Mouse (Mus musculus): ENCODE data around the gene Prkg1. TPM values are rescaled to one million over a fixed set of nuclear protein-coding genes. Genes with fewer than 3 reads are reported as not detected.

Prkg1 gene
- polyA plus RNA-seq, 1 experiment from 2014 or later: 0.74 TPM

GRCm38 (mm10) chr19:31713321-31713720 is 51.5 kb downstream of the Prkg1 start:
- H3K27me3 ChIP-seq (ENCODE audit: insufficient read depth, low read length): no peaks in the 10 kb centered on the region
- H3K9me3 ChIP-seq (ENCODE audit: low read length): no peaks in the 10 kb centered on the region
- H3K4me1 ChIP-seq (ENCODE audit: insufficient read depth): no peaks in the 10 kb centered on the region
- TF ChIP-seq CTCF (IDR thresholded peaks at IDR 0.05; ENCODE audit: low read depth) (no peak), EP300 (IDR thresholded peaks at IDR 0.05; ENCODE audit: low read depth) (no peak)
- H3K9ac ChIP-seq (replicated peaks): no peak overlapping the region
- ATAC-seq (no peak), DNase-seq (no peak)
- no peaks in the 10 kb centered on the region for H3K36me3 ChIP-seq (replicated peaks; ENCODE audit: insufficient read depth, low read length)
- WGBS (ENCODE audit: insufficient replicate concordance): 64% methylated on average over 4 of the region's 4 CpGs
- no peak overlapping the region for H3K4me2 ChIP-seq (ENCODE audit: low read depth, low read length)
- no peak overlapping the region for H3K4me3 ChIP-seq (ENCODE audit: low read depth, low read length)
- no peak overlapping the region for H3K27ac ChIP-seq (ENCODE audit: low read depth)

GRCm38 (mm10) chr19:31710336-31710735 is 54.5 kb downstream of the Prkg1 start:
- WGBS (ENCODE audit: insufficient replicate concordance): 77% methylated on average over 4 of the region's 4 CpGs
- ATAC-seq: no peak
- H3K27me3 ChIP-seq (ENCODE audit: insufficient read depth, low read length): no peaks in the 10 kb centered on the region
- H3K9ac ChIP-seq (replicated peaks): no peak overlapping the region
- no peaks in the 10 kb centered on the region for H3K9me3 ChIP-seq (ENCODE audit: low read length)
- no peak overlapping the region for H3K4me3 ChIP-seq (ENCODE audit: low read depth, low read length)
- TF ChIP-seq CTCF (IDR thresholded peaks at IDR 0.05; ENCODE audit: low read depth) (no peak), EP300 (IDR thresholded peaks at IDR 0.05; ENCODE audit: low read depth) (no peak)
- no peak overlapping the region for H3K27ac ChIP-seq (ENCODE audit: low read depth)
- H3K4me1 ChIP-seq (ENCODE audit: insufficient read depth): no peaks in the 10 kb centered on the region
- DNase-seq: no peak
- no peak overlapping the region for H3K4me2 ChIP-seq (ENCODE audit: low read depth, low read length)
- no peaks in the 10 kb centered on the region for H3K36me3 ChIP-seq (replicated peaks; ENCODE audit: insufficient read depth, low read length)

GRCm38 (mm10) chr19:31703991-31704390 is 60.8 kb downstream of the Prkg1 start:
- Histone ChIP-seq H3K9me3 (ENCODE audit: low read length) (no peaks in the 10 kb centered on the region), H3K4me2 (ENCODE audit: low read depth, low read length) (no peak overlapping the region), H3K36me3 (replicated peaks; ENCODE audit: insufficient read depth, low read length) (no peaks in the 10 kb centered on the region), H3K4me3 (ENCODE audit: low read depth, low read length) (no peak overlapping the region), H3K4me1 (ENCODE audit: insufficient read depth) (no peaks in the 10 kb centered on the region), H3K27ac (ENCODE audit: low read depth) (no peak overlapping the region), H3K9ac (replicated peaks) (no peak overlapping the region), H3K27me3 (ENCODE audit: insufficient read depth, low read length) (no peaks in the 10 kb centered on the region)
- DNase-seq (no peak), ATAC-seq (no peak)
- TF ChIP-seq EP300 (IDR thresholded peaks at IDR 0.05; ENCODE audit: low read depth): no peak
- peak; percentile 28 for TF ChIP-seq CTCF (IDR thresholded peaks at IDR 0.05; ENCODE audit: low read depth)

GRCm38 (mm10) chr19:31698916-31699315 is 65.9 kb downstream of the Prkg1 start:
- no peaks in the 10 kb centered on the region for H3K9me3 ChIP-seq (ENCODE audit: low read length)
- H3K36me3 ChIP-seq (replicated peaks; ENCODE audit: insufficient read depth, low read length): no peaks in the 10 kb centered on the region
- no peak overlapping the region for H3K9ac ChIP-seq (replicated peaks)
- 62% methylated on average over 6 of the region's 6 CpGs for WGBS (ENCODE audit: insufficient replicate concordance)
- DNase-seq (no peak), ATAC-seq (no peak)
- no peaks in the 10 kb centered on the region for H3K27me3 ChIP-seq (ENCODE audit: insufficient read depth, low read length)
- no peak overlapping the region for H3K27ac ChIP-seq (ENCODE audit: low read depth)
- TF ChIP-seq CTCF (IDR thresholded peaks at IDR 0.05; ENCODE audit: low read depth) (no peak), EP300 (IDR thresholded peaks at IDR 0.05; ENCODE audit: low read depth) (no peak)
- no peak overlapping the region for H3K4me3 ChIP-seq (ENCODE audit: low read depth, low read length)
- H3K4me2 ChIP-seq (ENCODE audit: low read depth, low read length): no peak overlapping the region
- H3K4me1 ChIP-seq (ENCODE audit: insufficient read depth): no peaks in the 10 kb centered on the region

GRCm38 (mm10) chr19:31680821-31681220 is 84.0 kb downstream of the Prkg1 start:
- no peak overlapping the region for H3K9ac ChIP-seq (replicated peaks)
- ATAC-seq (no peak), DNase-seq (no peak)
- H3K4me2 ChIP-seq (ENCODE audit: low read depth, low read length): no peak overlapping the region
- no peaks in the 10 kb centered on the region for H3K27me3 ChIP-seq (ENCODE audit: insufficient read depth, low read length)
- no peaks in the 10 kb centered on the region for H3K4me1 ChIP-seq (ENCODE audit: insufficient read depth)
- H3K9me3 ChIP-seq (ENCODE audit: low read length): no peaks in the 10 kb centered on the region
- no peak overlapping the region for H3K27ac ChIP-seq (ENCODE audit: low read depth)
- H3K36me3 ChIP-seq (replicated peaks; ENCODE audit: insufficient read depth, low read length): no peaks in the 10 kb centered on the region
- WGBS (ENCODE audit: insufficient replicate concordance): 25% methylated on average over 1 of the region's 1 CpGs
- TF ChIP-seq EP300 (IDR thresholded peaks at IDR 0.05; ENCODE audit: low read depth) (no peak), CTCF (IDR thresholded peaks at IDR 0.05; ENCODE audit: low read depth) (peak; percentile 48)
- no peak overlapping the region for H3K4me3 ChIP-seq (ENCODE audit: low read depth, low read length)

GRCm38 (mm10) chr19:31678324-31678723 is 86.5 kb downstream of the Prkg1 start:
- DNase-seq (no peak), ATAC-seq (no peak)
- H3K4me3 ChIP-seq (ENCODE audit: low read depth, low read length): no peak overlapping the region
- WGBS (ENCODE audit: insufficient replicate concordance): 37% methylated on average over 5 of the region's 5 CpGs
- H3K27ac ChIP-seq (ENCODE audit: low read depth): no peak overlapping the region
- no peak overlapping the region for H3K9ac ChIP-seq (replicated peaks)
- no peaks in the 10 kb centered on the region for H3K36me3 ChIP-seq (replicated peaks; ENCODE audit: insufficient read depth, low read length)
- no peaks in the 10 kb centered on the region for H3K4me1 ChIP-seq (ENCODE audit: insufficient read depth)
- no peaks in the 10 kb centered on the region for H3K27me3 ChIP-seq (ENCODE audit: insufficient read depth, low read length)
- H3K4me2 ChIP-seq (ENCODE audit: low read depth, low read length): no peak overlapping the region
- no peaks in the 10 kb centered on the region for H3K9me3 ChIP-seq (ENCODE audit: low read length)
- TF ChIP-seq EP300 (IDR thresholded peaks at IDR 0.05; ENCODE audit: low read depth) (no peak), CTCF (IDR thresholded peaks at IDR 0.05; ENCODE audit: low read depth) (peak; percentile 35)

GRCm38 (mm10) chr19:31671726-31672125 is 93.1 kb downstream of the Prkg1 start:
- Histone ChIP-seq H3K4me2 (ENCODE audit: low read depth, low read length) (no peak overlapping the region), H3K4me3 (ENCODE audit: low read depth, low read length) (no peak overlapping the region), H3K27me3 (ENCODE audit: insufficient read depth, low read length) (no peaks in the 10 kb centered on the region), H3K9ac (replicated peaks) (no peak overlapping the region), H3K27ac (ENCODE audit: low read depth) (no peak overlapping the region), H3K36me3 (replicated peaks; ENCODE audit: insufficient read depth, low read length) (no peaks in the 10 kb centered on the region), H3K4me1 (ENCODE audit: insufficient read depth) (no peaks in the 10 kb centered on the region), H3K9me3 (ENCODE audit: low read length) (no peaks in the 10 kb centered on the region)
- WGBS (ENCODE audit: insufficient replicate concordance): 61% methylated on average over 5 of the region's 5 CpGs
- DNase-seq: no peak
- no peak for ATAC-seq
- TF ChIP-seq EP300 (IDR thresholded peaks at IDR 0.05; ENCODE audit: low read depth): no peak
